Mouse (Mus musculus) erythroid progenitor cell, adult 5-6 weeks (primary cell): ENCODE results near the gene Ptx3. TPM values are rescaled to one million over a fixed set of nuclear protein-coding genes. Genes with fewer than 3 reads are reported as not detected.
"Not testable (repeated sequence)": the region's sequence is repeated elsewhere in the genome, so short reads cannot be mapped to it uniquely, and the experiment has no call there.

ENCODE experiments used
- ATAC-seq: replicated peaks from 2 replicates; pipeline ENCODE4 v1.8.0; 2016; ENCODE audit warnings: moderate number of reproducible peaks, mild to moderate bottlenecking, moderate TSS enrichment, inconsistent platforms; ENCODE audit not compliant: poor library complexity, low FRiP score, severe bottlenecking
- total RNA-seq, 2 experiments: library from RNA; stranded (forward) in 1 of 2; stranded (reverse) in 1 of 2; fragments of 150-400 nt in 1 of 2; fragments of 186-747, 209-891 nt in 1 of 2; gene quantifications; 2 replicates each; pipeline versions ENCODE4 v1.2.3 to v1.2.4; 2015 to 2017; ENCODE audit warnings: low replicate concordance in 2 of 2

Ptx3 gene
- total RNA-seq (2015; ENCODE audit: low replicate concordance) (not detected in 2 replicates), total RNA-seq (2017; ENCODE audit: low replicate concordance) (not detected in 2 replicates)

- no peak for ATAC-seq
These were observed at the start of gene Ptx3 for GRCm38 (mm10) chr3:66219655-66220191. Gene Ptx3 (plus strand): TSS chr3:66219910.

- no peak for ATAC-seq
These were observed 46.8 kb upstream of the Ptx3 start for GRCm38 (mm10) chr3:66172907-66173306.

DNA sequence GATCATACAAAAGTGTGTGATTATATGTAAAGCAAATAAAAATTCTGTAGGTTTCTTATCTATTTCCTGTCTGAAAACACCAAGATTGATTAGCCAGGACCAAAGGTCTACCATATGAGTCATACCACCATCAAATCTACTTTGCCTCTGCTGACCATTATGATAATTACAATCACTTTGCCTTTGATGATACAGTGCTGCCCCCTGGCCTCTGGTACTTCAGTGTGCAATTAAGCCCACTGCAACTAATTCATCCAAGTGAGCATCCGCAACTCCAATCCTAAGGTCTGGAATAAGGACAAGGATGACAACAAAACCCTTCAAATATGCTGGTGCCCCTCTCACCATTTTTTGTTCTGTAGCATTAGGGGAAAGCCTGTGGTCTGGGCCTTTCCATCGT is 40.1 kb upstream of the Ptx3 start:
- ATAC-seq = no peak

GRCm38 (mm10) chr3:66193910-66194562 is 25.7 kb upstream of the Ptx3 start:
- ATAC-seq = no peak

DNA sequence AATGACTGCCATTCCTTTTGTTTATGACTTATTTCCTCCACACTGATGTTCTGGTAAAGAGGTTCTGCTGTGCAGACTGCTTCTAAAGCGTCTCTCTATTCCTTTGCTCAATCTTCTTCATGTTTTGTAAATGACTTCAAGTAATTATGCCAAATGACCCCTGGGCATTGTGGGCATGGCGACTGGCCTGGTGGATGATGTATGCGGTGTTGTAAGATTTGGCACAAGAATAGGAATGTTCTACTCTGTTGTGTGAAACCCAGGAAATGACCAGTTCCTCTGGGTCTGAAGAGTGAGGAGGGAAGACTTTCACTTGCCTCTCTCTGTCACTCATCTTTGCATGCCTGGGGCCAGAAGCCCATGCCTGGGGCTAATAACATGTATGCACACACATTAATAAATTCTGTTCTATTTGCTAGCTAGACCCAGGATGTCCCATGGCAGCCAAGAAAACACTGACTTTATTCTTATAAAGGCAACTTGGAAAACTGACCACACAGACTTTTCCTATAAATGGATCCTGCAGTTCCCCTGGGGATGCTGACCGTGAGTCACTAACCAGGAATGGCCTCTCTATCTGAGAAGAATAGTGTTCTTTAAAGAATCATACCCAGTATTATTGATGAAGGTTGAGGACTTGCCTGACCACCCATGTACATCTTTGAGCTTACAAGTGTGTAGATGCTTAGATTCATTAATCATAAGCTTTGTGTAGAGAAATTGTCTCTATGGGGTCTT is 10.7 kb upstream of the Ptx3 start:
- no peak for ATAC-seq

DNA sequence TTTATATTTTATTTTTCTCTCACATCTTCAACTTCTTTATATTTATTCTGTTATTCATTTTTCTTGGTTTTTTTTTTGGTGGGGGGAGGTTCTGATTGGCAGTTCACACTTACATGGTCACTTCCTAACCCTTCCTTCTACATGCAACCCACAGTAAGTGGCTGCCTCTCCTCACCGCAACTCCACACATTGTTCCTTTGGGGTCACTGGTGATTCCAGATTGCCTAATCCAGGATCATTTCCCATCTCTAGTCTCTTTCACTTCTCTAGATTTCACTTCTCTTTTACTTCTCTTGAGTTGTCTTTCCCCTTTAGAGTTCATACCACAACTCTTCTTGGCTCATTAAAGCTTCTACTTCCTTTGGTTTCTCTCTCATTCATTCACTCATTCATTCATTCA is 6.2 kb upstream of the Ptx3 start:
- ATAC-seq = no peak

DNA sequence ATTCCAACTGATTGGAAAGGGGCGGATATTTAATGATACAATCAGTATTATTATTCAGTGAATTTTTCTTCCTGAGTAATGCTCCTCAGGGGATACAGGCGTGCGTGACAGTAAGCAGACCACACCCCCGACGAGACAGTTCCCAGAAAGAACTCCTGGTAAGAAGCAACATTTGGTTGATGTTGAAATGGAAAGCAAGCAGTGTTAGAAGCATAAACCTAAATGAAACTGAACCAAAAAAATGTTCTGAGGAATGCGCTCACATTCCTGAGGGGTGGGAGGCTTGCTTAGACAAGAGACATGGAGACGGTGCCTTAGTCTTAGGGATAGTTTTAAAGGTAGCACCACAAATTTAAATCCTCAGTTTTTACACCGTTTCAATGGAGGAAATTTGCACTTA is 4.0 kb upstream of the Ptx3 start:
- ATAC-seq = no peak

DNA sequence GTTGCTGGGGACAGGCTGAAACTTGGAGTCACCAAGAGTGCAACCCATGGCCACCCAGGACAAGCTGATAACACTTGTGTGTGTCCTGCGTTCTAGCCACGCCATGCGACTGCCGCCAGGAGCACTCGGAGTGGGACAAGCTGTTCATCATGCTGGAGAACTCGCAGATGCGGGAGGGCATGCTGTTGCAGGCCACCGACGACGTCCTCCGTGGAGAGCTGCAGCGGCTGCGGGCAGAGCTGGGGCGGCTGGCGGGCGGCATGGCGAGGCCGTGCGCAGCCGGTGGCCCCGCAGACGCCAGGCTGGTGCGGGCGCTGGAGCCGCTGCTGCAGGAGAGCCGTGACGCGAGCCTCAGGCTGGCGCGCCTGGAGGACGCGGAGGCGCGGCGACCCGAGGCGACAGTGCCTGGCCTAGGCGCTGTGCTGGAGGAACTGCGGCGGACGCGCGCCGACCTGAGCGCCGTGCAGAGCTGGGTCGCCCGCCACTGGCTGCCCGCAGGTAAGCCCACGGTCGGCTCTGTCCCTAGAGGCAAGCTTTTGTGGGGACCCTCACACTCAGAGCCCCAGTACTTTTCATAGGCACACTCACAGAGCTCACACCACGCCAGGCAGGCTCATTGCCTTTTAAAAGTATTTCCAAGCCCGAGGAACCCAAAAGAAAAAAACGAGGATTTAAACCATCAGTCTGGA is 988 bp downstream of the Ptx3 start:
- ATAC-seq = no peak

GRCm38 (mm10) chr3:66221243-66221611 is 1.5 kb downstream of the Ptx3 start:
- no peak for ATAC-seq

GRCm38 (mm10) chr3:66224931-66225537 is 5.3 kb downstream of the Ptx3 start:
- ATAC-seq = no peak

DNA sequence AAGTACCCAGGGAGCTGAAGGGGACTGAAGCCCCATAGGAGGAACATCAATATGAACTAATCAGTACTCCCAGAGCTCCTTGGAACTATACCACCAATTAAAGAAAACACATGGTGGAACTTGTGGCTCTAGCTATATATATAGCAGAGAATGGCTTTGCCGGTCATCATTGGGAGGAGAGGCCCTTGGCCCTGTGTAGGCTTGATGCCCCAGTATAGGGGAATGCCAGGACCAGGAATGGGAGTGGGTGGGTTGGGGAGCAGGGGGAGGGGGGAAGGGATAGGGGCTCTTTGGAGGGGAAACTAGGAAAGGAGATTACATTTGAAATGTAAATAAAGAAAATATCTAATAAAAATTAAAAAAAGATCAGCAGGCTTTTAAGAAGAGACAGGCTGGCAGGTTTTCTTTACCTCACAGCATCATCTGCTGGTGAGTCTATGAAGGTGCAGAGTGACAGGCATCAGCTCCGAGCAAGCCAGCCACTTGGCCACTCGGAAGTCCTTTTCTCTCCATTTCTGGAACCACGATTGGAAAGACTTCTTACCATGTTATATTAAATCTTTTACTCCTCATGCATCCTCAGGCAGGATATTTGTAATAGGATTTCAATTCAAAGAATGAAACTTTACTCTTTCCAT is 16.6 kb downstream of the Ptx3 start:
- ATAC-seq = not testable (repeated sequence)

DNA sequence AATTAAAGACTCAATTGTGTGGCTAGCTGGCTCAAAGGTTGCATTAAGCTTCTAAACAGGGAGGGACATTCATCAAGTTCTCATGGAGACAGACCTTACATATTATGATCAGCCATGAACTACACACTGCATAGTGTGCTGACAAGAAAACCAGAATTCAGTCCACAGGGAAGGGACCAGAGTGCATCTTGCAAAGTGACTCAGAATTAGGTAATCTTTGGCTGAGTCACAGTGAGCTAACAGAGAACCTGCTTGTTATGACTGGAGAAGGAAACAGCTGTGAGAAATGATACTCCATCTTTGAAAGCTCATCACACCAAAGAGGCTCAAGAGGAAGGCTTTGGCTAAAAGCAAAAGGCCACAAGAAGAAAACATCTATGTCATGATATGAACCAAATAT is 20.8 kb downstream of the Ptx3 start:
- no peak for ATAC-seq

- ATAC-seq = no peak
These were observed 32.1 kb downstream of the Ptx3 start for GRCm38 (mm10) chr3:66251842-66252241.

- ATAC-seq = no peak
These were observed 34.9 kb downstream of the Ptx3 start for GRCm38 (mm10) chr3:66254504-66255105.

GRCm38 (mm10) chr3:66262319-66262718 is 42.6 kb downstream of the Ptx3 start:
- no peak for ATAC-seq

GRCm38 (mm10) chr3:66263270-66263669 is 43.6 kb downstream of the Ptx3 start:
- ATAC-seq = no peak
